30 mouse cellular contexts compared by ENCODE assay signal in genomic region chr6:12602161-12602560, GRCm38 (mm10).
DNase-seq lines count a peak whose midpoint lies in the region; ATAC-seq and TF ChIP-seq lines count a peak whose summit lies in the region.
"Had no signal": no experiment of that assay in that cellular context is flagged by ENCODE, and none has a peak within 500 bp of the region (broad histone marks: within the 10 kb centered on the region; RNA-seq: fewer than 3 reads in every experiment).

No protein-coding gene starts in this region.

- peaks cover 16% of the 10 kb centered on the region for H3K4me1 ChIP-seq in midbrain, embryonic 13.5 days (replicated peaks)
- H3K4me1 ChIP-seq in midbrain, postnatal 0 days (ENCODE audit: insufficient read depth, low read length) = no peaks in the 10 kb centered on the region
- no peaks in the 10 kb centered on the region for H3K4me1 ChIP-seq in forebrain, embryonic 14.5 days (ENCODE audit: control insufficient read depth, insufficient read depth, low read length)
- H3K4me1 ChIP-seq: embryonic facial prominence, embryonic 10.5 days; embryonic facial prominence, embryonic 13.5 days; forebrain, embryonic 12.5 days; heart, embryonic 12.5 days; heart, embryonic 15.5 days; hindbrain, embryonic 10.5 days; intestine, embryonic 15.5 days had no signal

- no peaks in the 10 kb centered on the region for H3K9me3 ChIP-seq in midbrain, embryonic 13.5 days
- no peaks in the 10 kb centered on the region for H3K9me3 ChIP-seq in midbrain, postnatal 0 days (ENCODE audit: low read length)
- H3K9me3 ChIP-seq in forebrain, embryonic 14.5 days (replicated peaks; ENCODE audit: control insufficient read depth, low read length) = no peaks in the 10 kb centered on the region
- H3K9me3 ChIP-seq: embryonic facial prominence, embryonic 10.5 days; embryonic facial prominence, embryonic 13.5 days; forebrain, embryonic 12.5 days; G1E; heart, embryonic 12.5 days; heart, embryonic 15.5 days; hindbrain, embryonic 10.5 days; hindbrain, embryonic 13.5 days; intestine, embryonic 15.5 days had no signal

- H3K36me3 ChIP-seq in midbrain, embryonic 13.5 days = no peaks in the 10 kb centered on the region
- H3K36me3 ChIP-seq in midbrain, postnatal 0 days (ENCODE audit: insufficient read depth, low read length) = no peaks in the 10 kb centered on the region
- H3K36me3 ChIP-seq in forebrain, embryonic 14.5 days (ENCODE audit: control insufficient read depth, insufficient read depth, low read length) = no peaks in the 10 kb centered on the region
- H3K36me3 ChIP-seq: embryonic facial prominence, embryonic 10.5 days; embryonic facial prominence, embryonic 13.5 days; forebrain, embryonic 12.5 days; G1E; heart, embryonic 12.5 days; heart, embryonic 15.5 days; hindbrain, embryonic 10.5 days; hindbrain, embryonic 13.5 days; intestine, embryonic 15.5 days had no signal

- H3K27ac ChIP-seq in midbrain, embryonic 13.5 days = 0 out of 2 replicates have a peak overlapping the region, but pooled peaks have one; percentile 35
- H3K27ac ChIP-seq in midbrain, postnatal 0 days (ENCODE audit: low read depth, low read length) = no peak overlapping the region
- H3K27ac ChIP-seq in forebrain, embryonic 14.5 days (ENCODE audit: low read depth, low read length) = no peak overlapping the region
- H3K27ac ChIP-seq: embryonic facial prominence, embryonic 10.5 days; embryonic facial prominence, embryonic 13.5 days; forebrain, embryonic 12.5 days; heart, embryonic 15.5 days; hindbrain, embryonic 10.5 days; hindbrain, embryonic 13.5 days; intestine, embryonic 15.5 days had no signal

- no peak for ATAC-seq in midbrain, embryonic 13.5 days
- no peak for ATAC-seq in midbrain, postnatal 0 days (ENCODE audit: low FRiP score)
- ATAC-seq in forebrain, embryonic 14.5 days = no peak
- ATAC-seq: activated CD4-positive, CD25-positive, alpha-beta regulatory T cell, adult 4 months; intestine, embryonic 15.5 days had no signal

- WGBS in midbrain, embryonic 13.5 days = 83% methylated on average over 4 of the region's 4 CpGs
- WGBS in midbrain, postnatal 0 days = 71% methylated on average over 4 of the region's 4 CpGs
- WGBS in forebrain, embryonic 14.5 days = 88% methylated on average over 4 of the region's 4 CpGs

- DNase-seq in adrenal gland, adult 2 months = peak; percentile 14
- DNase-seq in adrenal gland, postnatal 4 days (ENCODE audit: low spot score in 2 of 2) = no peak
- DNase-seq in midbrain, postnatal 0 days (ENCODE audit: low spot score) = no peak
- DNase-seq in 3T3-L1 (ENCODE audit: low read depth, low spot score) = peak; percentile 46
- DNase-seq in brain, adult 2 months (ENCODE audit: low read depth, low spot score) = peak; percentile 31
- no peak for DNase-seq in forebrain, embryonic 14.5 days (ENCODE audit: low spot score)
- DNase-seq: adrenal gland, postnatal 14 days; B cell, adult 2 months; cerebellum, adult 11 months; cerebellum, adult 2 months; cerebellum, adult 9-11 months; cerebellum, postnatal 25 days; embryo, embryonic 11 days; gastrocnemius, postnatal 25 days; heart, adult 18-20 months; heart, postnatal 10 days; heart, postnatal 36 days had no signal

- no peak overlapping the region for H3K4me3 ChIP-seq in midbrain, embryonic 13.5 days (replicated peaks)
- no peak overlapping the region for H3K4me3 ChIP-seq in midbrain, postnatal 0 days (ENCODE audit: low read depth, low read length)
- H3K4me3 ChIP-seq in forebrain, embryonic 14.5 days (ENCODE audit: low read depth, low read length) = no peak overlapping the region
- H3K4me3 ChIP-seq: embryonic facial prominence, embryonic 10.5 days; embryonic facial prominence, embryonic 13.5 days; erythroblast, embryonic 14.5 days; forebrain, embryonic 12.5 days; heart, embryonic 12.5 days; heart, embryonic 15.5 days; hindbrain, embryonic 10.5 days; hindbrain, embryonic 13.5 days; intestine, embryonic 15.5 days had no signal

- no peaks in the 10 kb centered on the region for H3K27me3 ChIP-seq in midbrain, embryonic 13.5 days
- no peaks in the 10 kb centered on the region for H3K27me3 ChIP-seq in midbrain, postnatal 0 days (ENCODE audit: insufficient read depth, low read length)
- H3K27me3 ChIP-seq in forebrain, embryonic 14.5 days (replicated peaks; ENCODE audit: control insufficient read depth, insufficient read depth, low read length) = no peaks in the 10 kb centered on the region
- H3K27me3 ChIP-seq: CH12.LX; embryonic facial prominence, embryonic 13.5 days; forebrain, embryonic 12.5 days; heart, embryonic 12.5 days; heart, embryonic 15.5 days; hindbrain, embryonic 13.5 days; intestine, embryonic 15.5 days had no signal

- no peak overlapping the region for H3K4me2 ChIP-seq in midbrain, embryonic 13.5 days (replicated peaks)
- H3K4me2 ChIP-seq in midbrain, postnatal 0 days (ENCODE audit: low read depth, low read length, poor library complexity, severe bottlenecking) = no peak overlapping the region
- H3K4me2 ChIP-seq in forebrain, embryonic 14.5 days (ENCODE audit: low read length) = no peak overlapping the region
- H3K4me2 ChIP-seq: embryonic facial prominence, embryonic 13.5 days; forebrain, embryonic 12.5 days; heart, embryonic 12.5 days; heart, embryonic 15.5 days; hindbrain, embryonic 13.5 days; intestine, embryonic 15.5 days had no signal

- no peak overlapping the region for H3K9ac ChIP-seq in midbrain, embryonic 13.5 days (replicated peaks)
- H3K9ac ChIP-seq in midbrain, postnatal 0 days (replicated peaks; ENCODE audit: low read length, poor library complexity, severe bottlenecking) = no peak overlapping the region
- no peak overlapping the region for H3K9ac ChIP-seq in forebrain, embryonic 14.5 days (ENCODE audit: low read length)
- H3K9ac ChIP-seq: embryonic facial prominence, embryonic 13.5 days; forebrain, embryonic 12.5 days; heart, embryonic 12.5 days; heart, embryonic 15.5 days; hindbrain, embryonic 13.5 days; intestine, embryonic 15.5 days had no signal

- TF ChIP-seq CTCF in midbrain, postnatal 0 days (IDR thresholded peaks at IDR 0.05) = no peak

Comparison
In these comparisons a context has a peak if more than half of its experiments do, and no peak if none do; other contexts are left out.
1. DNase-seq: peak in adrenal gland, adult 2 months (single experiment), 3T3-L1 (single experiment) and brain, adult 2 months (single experiment); none in adrenal gland, postnatal 4 days (0 of 2), midbrain, postnatal 0 days (single experiment) and forebrain, embryonic 14.5 days (single experiment).